Mouse (Mus musculus) urinary bladder, adult 2 months (tissue): Measurements from ENCODE around the gene Tcp11. TPM values are rescaled to one million over a fixed set of nuclear protein-coding genes. Genes with fewer than 3 reads are reported as not detected.
A peak's percentile ranks its signal among the peaks of the same experiment; 100 is the strongest.

Experiments used
- DNase-seq: peaks from one replicate; pipeline ENCODE4 v3.0.0; 2022; ENCODE audit warnings: low spot score
- polyA plus RNA-seq: library from polyadenylated mRNA; depleted of rRNA; stranded (reverse); fragments of >200 nt; gene quantifications from 2 replicates; pipeline ENCODE4 v1.2.3, GENCODE M21; 2012; rRNA removed

Gene Tcp11
- 0.19 and 0.43 TPM in 2 replicates for polyA plus RNA-seq

GRCm38 (mm10) chr17:28080045-28080816 lies at the start of gene Tcp11:
TSS of gene Tcp11 (minus strand) at chr17:28080639.
- no peak for DNase-seq

GRCm38 (mm10) chr17:28129796-28130195 lies 49.4 kb upstream of the Tcp11 start:
- no peak for DNase-seq

GRCm38 (mm10) chr17:28124368-28124767 lies 43.9 kb upstream of the Tcp11 start:
- no peak for DNase-seq

- DNase-seq = no peak
These were observed 43.2 kb upstream of the Tcp11 start for GRCm38 (mm10) chr17:28123627-28124026.

- DNase-seq = no peak
These were observed 42.5 kb upstream of the Tcp11 start for GRCm38 (mm10) chr17:28122949-28123348.

GRCm38 (mm10) chr17:28120460-28120859 lies 40.0 kb upstream of the Tcp11 start:
- no peak for DNase-seq

- no peak for DNase-seq
These were observed 37.2 kb upstream of the Tcp11 start for GRCm38 (mm10) chr17:28117451-28118209.

- no peak for DNase-seq
These were observed 35.9 kb upstream of the Tcp11 start for GRCm38 (mm10) chr17:28116335-28116734.

- DNase-seq = no peak
These were observed 31.8 kb upstream of the Tcp11 start for GRCm38 (mm10) chr17:28112266-28112665.

GRCm38 (mm10) chr17:28107275-28107674 lies 26.8 kb upstream of the Tcp11 start:
- DNase-seq = no peak

- DNase-seq = no peak
These were observed 25.9 kb upstream of the Tcp11 start for GRCm38 (mm10) chr17:28106352-28106751.

- no peak for DNase-seq
These were observed 24.0 kb upstream of the Tcp11 start for GRCm38 (mm10) chr17:28104416-28104815.

GRCm38 (mm10) chr17:28101902-28102319 lies 21.5 kb upstream of the Tcp11 start:
- no peak for DNase-seq

GRCm38 (mm10) chr17:28101284-28101887 lies 20.9 kb upstream of the Tcp11 start:
- no peak for DNase-seq

GRCm38 (mm10) chr17:28100669-28101068 lies 20.2 kb upstream of the Tcp11 start:
- no peak for DNase-seq

GRCm38 (mm10) chr17:28099086-28099485 lies 18.6 kb upstream of the Tcp11 start:
- no peak for DNase-seq

GRCm38 (mm10) chr17:28097308-28097707 lies 16.9 kb upstream of the Tcp11 start:
- no peak for DNase-seq

GRCm38 (mm10) chr17:28096418-28096817 lies 16.0 kb upstream of the Tcp11 start:
- DNase-seq = no peak

- DNase-seq = no peak
These were observed 13.4 kb upstream of the Tcp11 start for GRCm38 (mm10) chr17:28093837-28094236.

GRCm38 (mm10) chr17:28092297-28092696 lies 11.9 kb upstream of the Tcp11 start:
- DNase-seq = no peak

GRCm38 (mm10) chr17:28088718-28089117 lies 8.3 kb upstream of the Tcp11 start:
- DNase-seq = no peak

GRCm38 (mm10) chr17:28087430-28087829 lies 7.0 kb upstream of the Tcp11 start:
- DNase-seq = no peak

- DNase-seq = peak; percentile 83
These were observed 4.5 kb upstream of the Tcp11 start for GRCm38 (mm10) chr17:28084964-28085363.
